In genomic region chr4:123564051-123564791, GRCm38 (mm10) we compare ENCODE assay signal across 8 mouse cellular contexts.
DNase-seq lines count a peak whose midpoint lies in the region; ATAC-seq and TF ChIP-seq lines count a peak whose summit lies in the region.

No protein-coding gene starts in this region.

- H3K27me3 ChIP-seq in ES-Bruce4 (ENCODE audit: control insufficient read depth, insufficient read depth, low read length, poor library complexity, severe bottlenecking): no peaks in the 10 kb centered on the region
- no peaks in the 10 kb centered on the region for H3K27me3 ChIP-seq in lung, embryonic 14.5 days (ENCODE audit: insufficient read depth, low read length)
- H3K27me3 ChIP-seq in thymus, adult 2 months (ENCODE audit: control insufficient read depth, insufficient read depth, low read length): no peaks in the 10 kb centered on the region
- no peaks in the 10 kb centered on the region for H3K27me3 ChIP-seq in forebrain, embryonic 13.5 days

- peak overlapping the region; percentile 5; the same call in 1 of the 2 replicates for H3K9ac ChIP-seq in ES-Bruce4 (ENCODE audit: low read depth, poor library complexity, severe bottlenecking)
- no peak overlapping the region for H3K9ac ChIP-seq in lung, embryonic 14.5 days
- no peak overlapping the region for H3K9ac ChIP-seq in forebrain, embryonic 13.5 days

- no peak for TF ChIP-seq POLR2A in ES-Bruce4 (IDR thresholded peaks at IDR 0.05; ENCODE audit: insufficient read depth, low read length)
- TF ChIP-seq POLR2A in thymus, adult 2 months (IDR thresholded peaks at IDR 0.05; ENCODE audit: control insufficient read depth, extremely low read depth, insufficient read depth, low read length, poor library complexity): no peak

- H3K9me3 ChIP-seq in ES-Bruce4 (replicated peaks; ENCODE audit: control insufficient read depth, insufficient read depth, low read length, poor library complexity, severe bottlenecking): no peaks in the 10 kb centered on the region
- no peaks in the 10 kb centered on the region for H3K9me3 ChIP-seq in lung, embryonic 14.5 days (ENCODE audit: low read depth, low read length)
- H3K9me3 ChIP-seq in forebrain, embryonic 13.5 days (replicated peaks): no peaks in the 10 kb centered on the region

- H3K4me3 ChIP-seq in ES-Bruce4 (ENCODE audit: low read depth, low read length): peak overlapping the region; percentile 54
- H3K4me3 ChIP-seq in lung, embryonic 14.5 days (ENCODE audit: low read depth, low read length): no peak overlapping the region
- H3K4me3 ChIP-seq in thymus, adult 2 months (ENCODE audit: control insufficient read depth, insufficient read depth, low read length): peak overlapping the region; percentile 40
- H3K4me3 ChIP-seq in forebrain, embryonic 13.5 days: no peak overlapping the region

- ATAC-seq in lung, embryonic 14.5 days (ENCODE audit: insufficient read depth): no peak
- ATAC-seq in forebrain, embryonic 13.5 days: no peak

- peak overlapping the region; percentile 47 for H3K27ac ChIP-seq in ES-Bruce4 (ENCODE audit: insufficient read depth, low read length)
- H3K27ac ChIP-seq in lung, embryonic 14.5 days (ENCODE audit: low read depth): peak overlapping the region; percentile 36; the same call in 1 of the 2 replicates
- H3K27ac ChIP-seq in thymus, adult 2 months (ENCODE audit: control insufficient read depth, insufficient read depth, low read length): peak overlapping the region; percentile 96
- no peak overlapping the region for H3K27ac ChIP-seq in forebrain, embryonic 13.5 days

- TF ChIP-seq CTCF in ES-Bruce4 (IDR thresholded peaks at IDR 0.05; ENCODE audit: low read depth, low read length): no peak
- no peak for TF ChIP-seq CTCF in lung, embryonic 14.5 days (IDR thresholded peaks at IDR 0.05; ENCODE audit: low read depth)
- no peak for TF ChIP-seq CTCF in thymus, adult 2 months (IDR thresholded peaks at IDR 0.05; ENCODE audit: borderline replicate concordance, control insufficient read depth, extremely low read depth, insufficient read depth, low read length, poor library complexity)

- H3K4me2 ChIP-seq in lung, embryonic 14.5 days: peak overlapping the region; percentile 24; the same call in 1 of the 2 replicates
- no peak overlapping the region for H3K4me2 ChIP-seq in forebrain, embryonic 13.5 days

- DNase-seq in 416B (ENCODE audit: low read depth): peak; percentile 91
- DNase-seq in heart, adult 8-10 months (ENCODE audit: low spot score): peak; percentile 46
- DNase-seq in lung, embryonic 14.5 days: no peak
- DNase-seq in thymus, adult 2 months: peak; percentile 69
- no peak for DNase-seq in retina, postnatal 1 day
- no peak for DNase-seq in cerebellum, postnatal 4 days (ENCODE audit: low spot score in 2 of 2)

- 57% methylated on average over 6 of the region's 6 CpGs for WGBS in lung, embryonic 14.5 days
- WGBS in thymus, adult 2 months: 8% methylated on average over 6 of the region's 6 CpGs
- WGBS in forebrain, embryonic 13.5 days: 83% methylated on average over 6 of the region's 6 CpGs

- H3K36me3 ChIP-seq in ES-Bruce4 (ENCODE audit: control insufficient read depth, insufficient read depth, low read length, poor library complexity, severe bottlenecking): no peaks in the 10 kb centered on the region
- no peaks in the 10 kb centered on the region for H3K36me3 ChIP-seq in lung, embryonic 14.5 days (ENCODE audit: insufficient read depth)
- H3K36me3 ChIP-seq in thymus, adult 2 months (ENCODE audit: control insufficient read depth, insufficient read depth, low read length): no peaks in the 10 kb centered on the region
- no peaks in the 10 kb centered on the region for H3K36me3 ChIP-seq in forebrain, embryonic 13.5 days (ENCODE audit: poor library complexity, severe bottlenecking)

- peaks cover 4% of the 10 kb centered on the region for H3K4me1 ChIP-seq in ES-Bruce4 (ENCODE audit: control insufficient read depth, insufficient read depth, low read length)
- peaks cover 8% of the 10 kb centered on the region; the same call in 1 of the 2 replicates for H3K4me1 ChIP-seq in lung, embryonic 14.5 days (ENCODE audit: insufficient read depth)
- H3K4me1 ChIP-seq in thymus, adult 2 months (replicated peaks; ENCODE audit: control insufficient read depth, insufficient read depth, low read length): peaks cover 21% of the 10 kb centered on the region
- H3K4me1 ChIP-seq in forebrain, embryonic 13.5 days: peaks cover 15% of the 10 kb centered on the region

- 0 out of 2 replicates have a peak, but pooled peaks have one; percentile 11 for TF ChIP-seq EP300 in ES-Bruce4 (IDR thresholded peaks at IDR 0.05; ENCODE audit: insufficient read depth, low read depth, low read length)

Comparison
In these comparisons a context has a peak if more than half of its experiments do, and no peak if none do; other contexts are left out.
1. DNase-seq: peak in 416B (single experiment), heart, adult 8-10 months (single experiment) and thymus, adult 2 months (single experiment); none in lung, embryonic 14.5 days (single experiment), retina, postnatal 1 day (single experiment) and cerebellum, postnatal 4 days (0 of 2).
2. H3K4me3 ChIP-seq: peak in ES-Bruce4 (single experiment) and thymus, adult 2 months (single experiment); none in lung, embryonic 14.5 days (single experiment) and forebrain, embryonic 13.5 days (single experiment).